Mouse (Mus musculus) layer of hippocampus, postnatal 10 days (tissue): ENCODE data around the gene Tns2. TPM values are rescaled to one million over a fixed set of nuclear protein-coding genes. Genes with fewer than 3 reads are reported as not detected.

Experiments used
- DNase-seq, 2 experiments: peaks; one replicate each; pipeline ENCODE4 v3.0.0; 2021; ENCODE audit warnings: low spot score in 2 of 2
- total RNA-seq, 2 experiments: library from RNA; stranded (reverse); gene quantifications; 2 replicates each; pipeline ENCODE4 v1.2.3; 2021

Tns2 gene
- total RNA-seq, 2 experiments from 2014 or later = 13.4 to 16.8 TPM

GRCm38 (mm10) chr15:102107689-102108573 lies 7.7 kb downstream of the Tns2 start:
- DNase-seq = peak; percentile 79 to 83

GRCm38 (mm10) chr15:102108651-102109525 lies 8.7 kb downstream of the Tns2 start:
- DNase-seq = peak; percentile 83 to 86

DNA sequence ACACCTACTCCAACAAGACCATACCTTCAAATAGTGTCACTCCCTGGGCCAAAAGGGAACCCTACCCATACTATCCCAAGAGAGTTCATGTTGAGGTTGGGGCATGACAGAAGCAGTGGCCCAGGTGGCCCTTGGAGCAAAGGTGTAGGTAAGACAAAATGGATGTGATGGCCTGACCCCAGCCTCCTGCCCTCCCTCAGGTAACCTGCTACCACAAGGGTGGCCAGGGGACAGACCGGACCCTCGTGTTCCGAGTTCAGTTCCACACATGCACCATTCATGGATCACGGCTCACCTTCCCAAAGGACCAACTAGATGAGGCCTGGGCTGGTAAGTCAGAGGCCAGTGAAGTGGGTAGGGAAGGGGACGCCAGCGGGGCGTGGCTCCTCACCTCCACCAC lies 10.1 kb downstream of the Tns2 start:
- DNase-seq = no peak

DNA sequence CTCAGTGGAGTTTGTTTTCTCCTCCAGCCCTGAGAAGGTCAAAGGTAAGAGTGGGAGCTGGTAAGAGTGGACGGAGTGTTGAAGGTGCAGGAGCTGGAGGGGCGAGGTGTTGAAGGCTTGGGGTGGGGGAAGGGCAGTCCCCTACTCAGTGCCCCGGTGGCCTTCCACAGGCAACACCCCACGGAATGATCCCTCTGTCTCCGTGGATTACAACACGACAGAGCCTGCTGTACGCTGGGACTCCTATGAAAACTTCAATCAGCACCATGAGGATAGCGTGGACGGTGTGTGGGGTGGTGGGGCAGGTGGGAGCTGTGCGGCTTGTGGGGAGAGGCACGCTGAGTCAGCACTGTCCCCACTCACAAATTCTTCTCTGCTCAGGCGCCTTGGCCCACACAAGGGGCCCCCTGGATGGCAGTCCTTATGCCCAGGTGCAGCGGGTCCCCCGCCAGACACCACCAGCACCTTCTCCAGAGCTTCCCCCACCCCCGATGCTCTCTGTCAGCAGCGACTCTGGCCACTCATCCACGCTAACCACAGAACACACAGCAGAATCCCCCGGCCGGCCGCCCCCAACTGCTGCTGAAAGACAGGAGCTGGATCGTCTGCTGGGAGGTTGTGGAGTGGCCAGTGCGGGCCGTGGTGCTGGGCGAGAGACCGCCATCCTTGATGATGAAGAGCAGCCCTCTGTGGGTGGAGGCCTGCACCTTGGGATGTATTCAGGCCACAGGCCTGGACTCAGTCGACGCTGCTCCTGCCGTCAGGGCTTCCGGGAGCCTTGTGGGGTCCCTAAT lies 10.7 kb downstream of the Tns2 start:
- DNase-seq = no peak

GRCm38 (mm10) chr15:102111495-102111829 lies 11.2 kb downstream of the Tns2 start:
- peak in 1 of 2 experiments; percentile 9 for DNase-seq

- no peak for DNase-seq
Measured at GRCm38 (mm10) chr15:102112181-102112580, 12.0 kb downstream of the Tns2 start.

DNA sequence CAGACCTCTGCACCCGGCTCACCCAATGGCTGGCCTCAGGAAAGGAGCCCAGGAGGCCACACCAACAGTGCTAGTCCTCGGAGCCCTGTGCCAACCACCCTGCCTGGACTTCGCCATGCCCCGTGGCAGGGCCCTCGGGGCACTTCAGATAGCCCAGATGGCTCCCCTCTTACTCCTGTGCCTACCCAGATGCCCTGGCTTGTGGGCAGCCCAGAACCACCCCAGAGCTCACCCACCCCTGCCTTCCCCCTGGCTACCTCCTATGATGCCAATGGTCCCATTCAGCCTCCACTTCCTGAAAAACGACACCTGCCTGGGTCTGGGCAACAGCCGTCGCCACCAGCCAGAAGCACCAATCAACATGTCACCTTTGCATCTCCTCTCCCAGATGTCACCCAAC lies 12.6 kb downstream of the Tns2 start:
- no peak for DNase-seq

DNA sequence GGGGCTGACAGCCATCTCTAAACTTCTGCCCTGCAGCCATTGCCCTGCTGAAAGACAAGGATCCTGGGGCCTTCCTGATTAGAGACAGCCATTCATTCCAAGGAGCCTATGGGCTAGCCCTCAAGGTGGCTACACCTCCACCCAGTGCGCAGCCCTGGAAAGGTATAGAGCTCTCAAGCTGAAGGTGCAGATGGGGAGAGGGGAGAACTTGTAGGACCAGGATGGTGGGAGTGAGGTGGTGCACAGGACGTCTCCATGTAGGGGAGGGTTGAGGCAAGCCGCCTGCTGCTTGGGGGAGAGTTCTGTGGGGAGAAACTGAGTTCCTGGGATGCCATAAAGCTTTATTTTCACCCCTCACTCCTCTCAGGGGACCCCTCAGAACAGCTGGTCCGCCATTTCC lies 13.5 kb downstream of the Tns2 start:
- DNase-seq = peak in 1 of 2 experiments; percentile 8

- DNase-seq = no peak
Measured at GRCm38 (mm10) chr15:102114651-102115260, 14.5 kb downstream of the Tns2 start.

DNA sequence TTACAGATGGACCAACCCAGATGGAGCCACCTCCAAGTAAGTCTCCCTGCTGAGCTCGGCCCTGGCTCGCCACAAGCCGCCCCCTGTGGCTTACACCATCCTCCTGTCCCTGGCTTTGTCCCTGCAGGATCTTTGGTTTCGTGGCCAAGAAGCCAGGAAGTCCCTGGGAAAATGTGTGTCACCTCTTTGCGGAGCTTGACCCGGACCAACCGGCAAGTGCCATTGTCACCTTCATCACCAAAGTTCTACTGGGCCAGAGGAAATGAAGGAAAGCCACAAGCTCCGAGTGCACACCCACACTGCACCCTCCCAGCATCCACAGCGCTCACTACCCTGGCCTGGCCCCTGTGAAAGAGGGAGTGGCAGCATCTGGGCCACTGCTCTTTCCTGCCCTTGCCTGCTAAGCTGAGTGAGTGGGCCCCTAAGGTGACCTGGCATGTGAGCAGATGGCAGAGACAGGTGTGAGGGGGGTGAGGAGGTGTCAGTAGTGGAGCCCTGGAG lies 15.6 kb downstream of the Tns2 start:
- no peak for DNase-seq

DNA sequence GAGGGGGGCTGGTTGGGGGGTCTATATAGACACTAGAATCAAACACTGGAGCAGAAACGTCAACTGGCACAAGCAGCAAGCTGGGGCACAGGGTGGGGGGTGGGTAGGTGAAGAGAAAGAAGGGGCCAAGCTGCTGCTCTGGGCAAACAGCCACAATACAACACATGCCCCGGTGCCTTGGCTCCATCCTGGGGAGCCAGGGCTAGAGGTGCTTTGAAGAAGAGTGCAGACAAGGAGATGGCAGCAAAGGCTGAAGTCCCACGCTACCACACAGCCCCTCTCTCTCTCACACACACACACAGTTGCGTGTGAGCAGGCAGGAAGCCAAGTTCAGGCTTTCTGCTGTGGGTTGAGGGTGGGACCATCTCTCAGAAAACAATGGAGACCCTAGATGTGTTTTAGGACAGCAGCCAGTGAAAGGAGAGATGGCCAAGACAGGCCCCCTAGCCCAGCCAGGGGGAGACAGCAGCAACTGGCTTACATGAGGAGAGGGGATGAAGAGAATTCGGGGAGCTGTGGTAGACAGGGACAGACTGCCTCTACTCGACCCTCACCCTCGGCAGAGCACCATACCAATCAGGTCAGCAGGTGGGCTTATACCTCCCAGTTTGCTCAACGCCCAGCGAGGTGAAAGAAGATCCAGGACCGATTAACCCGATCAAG lies 16.7 kb downstream of the Tns2 start:
- peak; percentile 30 to 39 for DNase-seq

DNA sequence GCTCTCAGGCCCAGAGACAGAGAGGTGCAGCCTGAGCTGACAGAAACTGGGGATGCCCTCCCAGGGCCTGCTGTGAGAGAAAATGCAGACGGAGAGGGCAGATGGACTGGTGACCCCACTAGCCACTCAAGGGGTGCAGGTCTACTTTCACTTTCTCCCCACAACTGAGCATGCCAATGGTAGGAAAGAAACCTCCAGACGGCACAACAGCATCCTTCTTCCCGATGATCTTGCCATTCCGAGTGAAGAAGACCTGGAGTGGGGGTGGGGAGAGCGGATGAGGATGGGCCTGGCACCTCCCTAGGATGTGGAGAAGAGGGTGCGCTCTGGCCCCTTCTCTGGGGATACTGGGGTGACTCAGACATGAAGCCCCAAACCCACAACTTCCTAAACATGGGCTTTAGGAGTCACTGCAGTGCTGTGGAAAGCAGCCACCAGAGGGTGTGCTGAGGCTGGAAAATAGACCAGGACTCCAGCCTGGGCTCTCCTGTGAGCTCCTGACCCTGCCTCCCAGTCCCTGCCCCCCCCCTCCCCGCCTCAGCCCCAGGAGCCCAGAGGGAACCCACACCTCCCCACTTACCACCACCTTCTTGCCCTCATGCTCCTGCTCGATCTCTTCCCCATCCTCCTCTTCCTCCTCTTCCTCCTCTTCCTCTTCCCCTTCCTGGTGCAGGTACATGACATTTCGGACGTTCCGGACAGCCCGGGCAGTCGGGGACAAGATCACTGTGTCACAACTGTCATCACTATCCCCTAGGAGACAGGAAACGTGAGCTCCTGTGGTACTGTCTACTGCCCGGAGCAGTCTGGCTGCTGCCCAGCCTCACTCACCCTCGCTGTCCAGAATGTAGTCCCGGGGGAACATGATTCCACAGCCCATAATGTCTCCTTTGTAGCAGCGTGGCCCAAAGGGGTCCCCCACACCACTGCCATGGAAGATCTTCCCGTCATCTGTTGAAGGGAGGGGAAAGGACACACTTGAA lies 17.5 kb downstream of the Tns2 start:
- DNase-seq = peak; percentile 32 to 58

GRCm38 (mm10) chr15:102118591-102118990 lies 18.4 kb downstream of the Tns2 start:
- DNase-seq = no peak

DNA sequence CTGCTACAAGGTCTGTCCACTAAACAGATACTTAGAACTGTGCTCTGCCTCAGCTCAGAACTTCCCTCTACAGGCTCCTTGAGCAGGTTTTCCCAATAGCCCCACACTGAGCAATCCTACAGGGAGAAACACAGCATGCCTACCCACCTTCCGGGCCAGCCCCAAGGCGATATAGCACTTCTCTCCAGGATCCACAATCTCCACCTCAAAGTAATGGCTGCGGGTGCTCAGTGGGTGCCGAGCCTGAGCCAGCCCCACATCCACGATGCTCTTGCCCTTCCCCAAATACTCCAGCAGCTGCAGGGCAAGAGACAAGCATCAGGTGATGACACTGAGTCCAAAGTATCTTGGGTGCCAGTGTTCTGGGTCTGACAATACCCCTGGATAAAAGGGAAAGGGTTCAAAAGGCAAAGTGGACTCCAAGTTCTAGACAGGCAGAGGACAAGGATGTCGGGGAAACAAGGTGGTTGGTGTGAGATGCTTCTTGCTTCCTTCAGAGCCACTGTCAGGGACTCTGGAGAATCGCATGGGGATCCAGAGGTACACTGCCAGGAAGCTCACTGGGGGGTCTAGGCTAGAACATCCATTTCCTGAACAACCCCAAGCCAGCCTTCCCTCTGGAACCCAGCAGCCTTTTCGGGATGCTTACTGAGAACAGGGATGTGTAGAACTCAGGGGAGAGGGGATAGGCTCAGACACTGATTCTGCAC lies 19.1 kb downstream of the Tns2 start:
- peak in 1 of 2 experiments; percentile 16 for DNase-seq

GRCm38 (mm10) chr15:102119831-102120170 lies 19.6 kb downstream of the Tns2 start:
- no peak for DNase-seq

DNA sequence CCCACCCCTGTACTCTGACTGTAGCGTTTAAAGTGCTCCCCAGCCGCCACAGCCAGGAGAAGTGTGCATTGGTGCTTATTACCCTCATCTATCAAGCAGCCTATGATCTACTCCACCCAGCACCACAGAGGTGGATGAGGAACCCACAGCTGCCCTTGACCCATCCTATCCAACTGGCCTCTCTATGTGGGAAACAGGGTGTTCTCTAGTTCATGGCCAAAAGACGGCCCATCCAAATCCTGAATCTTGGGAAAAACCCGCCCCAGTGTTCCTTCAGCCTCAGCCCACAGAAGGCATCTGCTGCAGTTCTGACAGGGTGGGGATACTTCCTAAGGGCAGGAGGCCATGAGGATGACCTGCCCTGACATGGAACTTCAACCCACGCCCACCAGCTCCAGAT lies 20.3 kb downstream of the Tns2 start:
- no peak for DNase-seq

DNA sequence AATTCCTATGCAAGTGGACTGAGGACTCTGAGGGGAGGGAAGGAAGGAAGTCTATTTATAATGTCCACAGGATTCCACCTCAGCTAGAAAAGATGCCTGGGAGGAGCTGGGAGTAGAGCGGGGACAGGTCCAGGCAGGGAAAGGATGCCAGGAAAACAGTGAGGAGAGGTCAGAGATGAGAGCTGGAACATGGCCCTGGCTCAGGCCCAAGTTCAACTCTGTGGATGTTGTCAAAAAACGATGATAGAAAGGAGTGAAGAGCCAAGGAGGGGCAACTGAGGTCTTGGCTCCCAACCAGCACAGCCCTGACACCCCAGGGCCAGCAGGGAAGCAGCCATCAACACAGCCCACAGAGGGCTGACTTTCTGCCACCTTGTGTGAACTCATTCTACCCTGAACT lies 26.1 kb downstream of the Tns2 start:
- no peak for DNase-seq

DNA sequence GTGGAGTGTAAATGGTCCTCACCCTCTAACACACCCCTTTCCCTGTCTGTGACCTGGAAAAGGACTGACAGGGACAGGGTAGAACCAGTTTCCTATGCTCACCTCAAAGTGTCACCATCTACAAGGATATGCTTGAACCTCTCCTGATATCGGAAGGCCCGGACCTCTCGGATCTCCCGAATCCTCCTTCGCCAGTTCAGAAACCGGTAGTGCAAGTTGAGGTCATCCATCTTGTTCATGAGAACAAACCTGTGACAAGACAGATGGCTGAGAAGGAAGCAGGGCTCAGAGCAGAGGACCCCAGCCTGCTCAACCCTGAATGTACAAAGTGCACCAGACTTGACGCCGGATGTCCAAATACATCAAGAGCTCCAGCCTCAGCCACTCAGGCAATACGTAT lies 33.1 kb downstream of the Tns2 start:
- DNase-seq = no peak
